Mouse (Mus musculus) heart, embryonic 11.5 days (tissue): ENCODE results near the gene Fyb. TPM values are rescaled to one million over a fixed set of nuclear protein-coding genes. Genes with fewer than 3 reads are reported as not detected.
A peak's percentile ranks its signal among the peaks of the same experiment; 100 is the strongest.

Source experiments
- ATAC-seq: fragments of 200-750 bp; cut with Nextera tagmentation; replicated peaks from 2 replicates; pipeline ENCODE4 v1.8.0; 2017; ENCODE audit warnings: moderate library complexity; ENCODE audit not compliant: insufficient number of reproducible peaks, low FRiP score, low TSS enrichment
- H3K27ac ChIP-seq: fragments of 300-500 bp; sonication (generic); 2 replicates; pipeline ENCODE4 v1.5.1; 2014; ENCODE audit warnings: mild to moderate bottlenecking, low read depth, low read length
- H3K27me3 ChIP-seq: fragments of 300-500 bp; sonication (generic); 2 replicates; pipeline ENCODE4 v1.6.1; 2014; ENCODE audit warnings: mild to moderate bottlenecking, low read length, mixed read lengths; ENCODE audit not compliant: control insufficient read depth, insufficient read depth
- H3K36me3 ChIP-seq: fragments of 300-500 bp; sonication (generic); 2 replicates; pipeline ENCODE4 v1.6.1; 2014; ENCODE audit warnings: mild to moderate bottlenecking, low read length, moderate library complexity, mixed read lengths; ENCODE audit not compliant: control insufficient read depth, insufficient read depth
- H3K4me1 ChIP-seq: fragments of 300-500 bp; sonication (generic); 2 replicates; pipeline ENCODE4 v1.6.1; 2014; ENCODE audit warnings: low read length; ENCODE audit not compliant: control insufficient read depth, insufficient read depth
- H3K4me2 ChIP-seq: fragments of 300-500 bp; sonication (generic); 2 replicates; pipeline ENCODE4 v1.6.1; 2014; ENCODE audit warnings: mild to moderate bottlenecking, moderate library complexity
- H3K4me3 ChIP-seq: fragments of 300-500 bp; sonication (generic); 2 replicates; pipeline ENCODE4 v1.5.1; 2014; ENCODE audit warnings: low read depth, low read length
- H3K9ac ChIP-seq: fragments of 300-500 bp; sonication (generic); 2 replicates; pipeline ENCODE4 v1.6.1; 2014; ENCODE audit warnings: mild to moderate bottlenecking, low read depth, low read length, moderate library complexity
- H3K9me3 ChIP-seq: fragments of 300-500 bp; sonication (generic); replicated peaks from 2 replicates; pipeline ENCODE4 v1.6.1; 2016; ENCODE audit warnings: low read length; ENCODE audit not compliant: control insufficient read depth
- WGBS: fragments of 180-500 bp; shearing (Covaris S2); extraction: QIAGEN DNeasy Blood & Tissue Kit; methylation state at CpG from one replicate; pipeline ENCODE4 v1.1.7; 2014; ENCODE audit not compliant: insufficient replicate concordance; 5-methylcytosine and 5-hydroxymethylcytosine counted together
- polyA plus RNA-seq: library from polyadenylated mRNA; unstranded; fragments of >200 nt; fragmentation: Nextera tagmentation; extraction: Ambion mirVana; gene quantifications from 2 replicates; pipeline ENCODE4 v1.2.1, GENCODE M21; 2014

Gene Fyb
- polyA plus RNA-seq, 1 experiment from 2014 or later: 4.6 TPM

- H3K4me1 ChIP-seq: peaks cover 27% of the 10 kb centered on the region
- no peaks in the 10 kb centered on the region for H3K27me3 ChIP-seq
- peak overlapping the region; percentile 93 for H3K4me3 ChIP-seq
- ATAC-seq: no peak
- no peaks in the 10 kb centered on the region for H3K36me3 ChIP-seq
- no peaks in the 10 kb centered on the region for H3K9me3 ChIP-seq
- peak overlapping the region; percentile 96 for H3K9ac ChIP-seq
- WGBS: 21% methylated on average over 8 of the region's 8 CpGs
- no peak overlapping the region for H3K27ac ChIP-seq
- peak overlapping the region; percentile 91 for H3K4me2 ChIP-seq
These were observed 187.0 kb downstream of the Fyb start for GRCm38 (mm10) chr15:6709618-6710017.

GRCm38 (mm10) chr15:6710341-6710740 is 187.7 kb downstream of the Fyb start:
- Histone ChIP-seq H3K9ac (no peak overlapping the region), H3K4me3 (no peak overlapping the region), H3K27ac (no peak overlapping the region), H3K36me3 (no peaks in the 10 kb centered on the region), H3K27me3 (no peaks in the 10 kb centered on the region), H3K4me2 (peak overlapping the region; percentile 91; the same call in 1 of the 2 replicates), H3K4me1 (peaks cover 35% of the 10 kb centered on the region), H3K9me3 (no peaks in the 10 kb centered on the region)
- ATAC-seq: no peak
- 74% methylated on average over 7 of the region's 7 CpGs for WGBS

- ATAC-seq: no peak
- H3K9ac ChIP-seq: no peak overlapping the region
- H3K9me3 ChIP-seq: no peaks in the 10 kb centered on the region
- H3K4me1 ChIP-seq: peaks cover 35% of the 10 kb centered on the region
- H3K4me2 ChIP-seq: no peak overlapping the region
- H3K27ac ChIP-seq: no peak overlapping the region
- no peak overlapping the region for H3K4me3 ChIP-seq
- no peaks in the 10 kb centered on the region for H3K36me3 ChIP-seq
- H3K27me3 ChIP-seq: no peaks in the 10 kb centered on the region
- 64% methylated on average over 7 of the region's 7 CpGs for WGBS
These were observed 188.6 kb downstream of the Fyb start for GRCm38 (mm10) chr15:6711226-6711625.

Other genes with a start within 250 kb of the Fyb start
- 46.0 and 52.2 TPM in 2 replicates for gene Dab2, start 223.1 kb upstream of the Fyb start, polyA plus RNA-seq
- not detected in 2 replicates for gene C9, start 77.5 kb upstream of the Fyb start, polyA plus RNA-seq
- gene Rictor, start 185.5 kb downstream of the Fyb start, polyA plus RNA-seq: 35.0 and 38.4 TPM in 2 replicates